Comparison of ENCODE assay signal across 9 mouse cellular contexts in genomic region chr6:99670481-99671119, GRCm38 (mm10). TPM values are rescaled to one million over a fixed set of nuclear protein-coding genes. Genes with fewer than 3 reads are reported as not detected.
DNase-seq lines count a peak whose midpoint lies in the region; ATAC-seq lines count a peak whose summit lies in the region.
"Had no signal": no experiment of that assay in that cellular context is flagged by ENCODE, and none has a peak within 500 bp of the region (broad histone marks: within the 10 kb centered on the region; RNA-seq: fewer than 3 reads in every experiment).

No protein-coding gene starts in this region.

- 72% methylated on average over 7 of the region's 7 CpGs for WGBS in liver, embryonic 12.5 days (ENCODE audit: insufficient replicate concordance)

- no peaks in the 10 kb centered on the region for H3K9me3 ChIP-seq in liver, embryonic 12.5 days (replicated peaks)
- H3K9me3 ChIP-seq: limb, embryonic 12.5 days had no signal

- no peaks in the 10 kb centered on the region for H3K36me3 ChIP-seq in liver, embryonic 12.5 days
- no peaks in the 10 kb centered on the region for H3K36me3 ChIP-seq in splenic B cell, adult 2 months (ENCODE audit: control insufficient read depth, insufficient read depth, low read length, poor library complexity, severe bottlenecking)
- H3K36me3 ChIP-seq: limb, embryonic 12.5 days had no signal

- H3K4me1 ChIP-seq in liver, embryonic 12.5 days, result peaks cover 15% of the 10 kb centered on the region; the same call in 1 of the 2 replicates

- H3K9ac ChIP-seq in liver, embryonic 12.5 days, result no peak overlapping the region
- H3K9ac ChIP-seq: limb, embryonic 12.5 days had no signal

- no peak overlapping the region for H3K4me2 ChIP-seq in liver, embryonic 12.5 days
- H3K4me2 ChIP-seq: limb, embryonic 12.5 days had no signal

- no peak for ATAC-seq in liver, embryonic 12.5 days
- peak; percentile 78 for ATAC-seq in activated CD4-positive, CD25-positive, alpha-beta regulatory T cell, adult 4 months
- peak; percentile 75 for ATAC-seq in megakaryocyte-erythroid progenitor cell, adult 5-6 weeks (replicated peaks; ENCODE audit: low FRiP score, low TSS enrichment, poor library complexity, severe bottlenecking)

- no peak overlapping the region for H3K27ac ChIP-seq in liver, embryonic 12.5 days
- H3K27ac ChIP-seq: limb, embryonic 12.5 days had no signal

- H3K4me3 ChIP-seq in liver, embryonic 12.5 days, result no peak overlapping the region
- H3K4me3 ChIP-seq: limb, embryonic 12.5 days had no signal

- intact Hi-C loops in heart, postnatal 36 days (cut with DNase I), result no loop called here

- DNase-seq in liver, result peak; percentile 34
- peak; percentile 76 for DNase-seq in embryo, embryonic 11 days
- DNase-seq in heart, postnatal 36 days, result peak; percentile 54 to 55
- peak; percentile 64 for DNase-seq in layer of hippocampus, adult 9-11 months
- DNase-seq in splenic B cell, adult 2 months (ENCODE audit: low read depth, low spot score), result peak; percentile 71

- peaks cover 44% of the 10 kb centered on the region for H3K27me3 ChIP-seq in liver, embryonic 12.5 days (replicated peaks)
- H3K27me3 ChIP-seq in splenic B cell, adult 2 months (ENCODE audit: control insufficient read depth, insufficient read depth, low read length, poor library complexity, severe bottlenecking), result no peaks in the 10 kb centered on the region
- H3K27me3 ChIP-seq: limb, embryonic 12.5 days had no signal

RNA-seq across cellular contexts. Expression of gene Gm20696, which starts 4.0 kb away (rescaled TPM):
- 1.4 and 3.0 TPM in 2 replicates for polyA plus RNA-seq in liver, embryonic 12.5 days (2016; fragmentation: Nextera tagmentation; extraction: Ambion mirVana)
- 10 to 100 TPM; 11.9 to 13.1 TPM for polyA plus RNA-seq in activated CD4-positive, CD25-positive, alpha-beta regulatory T cell, adult 4 months (2017; shearing (Covaris generic))
- total RNA-seq in heart, postnatal 36 days (2021), result 1 to 10 TPM; 2.4 to 2.5 TPM
- total RNA-seq in megakaryocyte-erythroid progenitor cell, adult 5-6 weeks (2014; fragmentation: Nextera tagmentation), result 5.7 and 21.7 TPM in 2 replicates
- total RNA-seq in megakaryocyte-erythroid progenitor cell, adult 5-6 weeks (2017), result 0.94 and 1.4 TPM in 2 replicates

RNA-seq across cellular contexts. Expression of gene Eif4e3, which starts 4.0 kb away (rescaled TPM):
- 2.3 and 2.4 TPM in 2 replicates for polyA plus RNA-seq in liver, embryonic 12.5 days (2016; fragmentation: Nextera tagmentation; extraction: Ambion mirVana)
- 10 to 100 TPM; 33.8 to 35.1 TPM for polyA plus RNA-seq in activated CD4-positive, CD25-positive, alpha-beta regulatory T cell, adult 4 months (2017; shearing (Covaris generic))
- total RNA-seq in heart, postnatal 36 days (2021), result 10 to 100 TPM; 41.2 to 43.2 TPM
- total RNA-seq in megakaryocyte-erythroid progenitor cell, adult 5-6 weeks (2014; fragmentation: Nextera tagmentation), result 2.7 and 5.9 TPM in 2 replicates
- 8.6 and 10.5 TPM in 2 replicates for total RNA-seq in megakaryocyte-erythroid progenitor cell, adult 5-6 weeks (2017)

RNA-seq across cellular contexts. Expression of gene Gpr27, which starts 21.9 kb away (rescaled TPM):
- 0.23 and 0.39 TPM in 2 replicates for polyA plus RNA-seq in liver, embryonic 12.5 days (2016; fragmentation: Nextera tagmentation; extraction: Ambion mirVana)
- polyA plus RNA-seq in activated CD4-positive, CD25-positive, alpha-beta regulatory T cell, adult 4 months (2017; shearing (Covaris generic)), result not detected
- total RNA-seq in heart, postnatal 36 days (2021), result 1 to 10 TPM; 3.9 to 6.6 TPM
- total RNA-seq in megakaryocyte-erythroid progenitor cell, adult 5-6 weeks (2014; fragmentation: Nextera tagmentation), result not detected in 2 replicates
- not detected in 2 replicates for total RNA-seq in megakaryocyte-erythroid progenitor cell, adult 5-6 weeks (2017)

RNA-seq across cellular contexts. Expression of gene Prok2, which starts 55.6 kb away (rescaled TPM):
- not detected in 2 replicates for polyA plus RNA-seq in liver, embryonic 12.5 days (2016; fragmentation: Nextera tagmentation; extraction: Ambion mirVana)
- not detected for polyA plus RNA-seq in activated CD4-positive, CD25-positive, alpha-beta regulatory T cell, adult 4 months (2017; shearing (Covaris generic))
- not detected for total RNA-seq in heart, postnatal 36 days (2021)
- total RNA-seq in megakaryocyte-erythroid progenitor cell, adult 5-6 weeks (2014; fragmentation: Nextera tagmentation), result not detected in 2 replicates
- total RNA-seq in megakaryocyte-erythroid progenitor cell, adult 5-6 weeks (2017), result not detected in 2 replicates

Comparison
In these comparisons a context has a peak if more than half of its experiments do, and no peak if none do; other contexts are left out.
1. RNA of gene Gpr27, which starts 21.9 kb away (total RNA-seq): 3.9 to 6.6 TPM in heart, postnatal 36 days; not detected in megakaryocyte-erythroid progenitor cell, adult 5-6 weeks; every median in the first group is over 4 times any median in the second.
2. Peak in every context shown above with its lines, with median percentiles within 50 percentile points of each other: DNase-seq.